Mouse (Mus musculus) lung, postnatal 0 days (tissue): ENCODE measurements at regions not wholly inside any gene's neighbourhood (a gene's known extent, or its start where the extent isn't known, plus 50 kb on each side); places are given as distances from the start of the nearest gene placed in this dataset.

Source experiments
- ATAC-seq: fragments of 200-750 bp; cut with Nextera tagmentation; 2 replicates; pipeline ENCODE4 v1.8.0; 2017; ENCODE audit warnings: moderate library complexity
- DNase-seq: peaks from one replicate; pipeline ENCODE4 v3.0.0-alpha.2; 2016; ENCODE audit warnings: low spot score
- H3K27ac ChIP-seq: fragments of 300-500 bp; sonication (generic); 2 replicates; pipeline ENCODE4 v1.5.1; 2014; ENCODE audit warnings: antibody characterized with exemption, mild to moderate bottlenecking, low read length, mixed read lengths
- H3K27me3 ChIP-seq: fragments of 300-500 bp; sonication (generic); replicated peaks from 2 replicates; pipeline ENCODE4 v1.6.1; 2014; ENCODE audit warnings: low read length, mixed read lengths; ENCODE audit not compliant: insufficient read depth
- H3K36me3 ChIP-seq: fragments of 300-500 bp; sonication (generic); 2 replicates; pipeline ENCODE4 v1.6.1; 2014; ENCODE audit warnings: low read length, mixed read lengths; ENCODE audit not compliant: insufficient read depth
- H3K4me1 ChIP-seq: fragments of 300-500 bp; sonication (generic); 2 replicates; pipeline ENCODE4 v1.6.1; 2014; ENCODE audit warnings: antibody characterized with exemption, low read depth, low read length, mixed read lengths; ENCODE audit not compliant: insufficient read depth
- H3K4me2 ChIP-seq: fragments of 300-500 bp; sonication (generic); replicated peaks from 2 replicates; pipeline ENCODE4 v1.6.1; 2014; ENCODE audit warnings: low read depth, mild to moderate bottlenecking, low read length, moderate library complexity, mixed read lengths
- H3K4me3 ChIP-seq: fragments of 300-500 bp; sonication (generic); 2 replicates; pipeline ENCODE4 v1.5.1; 2014; ENCODE audit warnings: low read depth, low read length
- H3K9ac ChIP-seq: fragments of 300-500 bp; sonication (generic); replicated peaks from 2 replicates; pipeline ENCODE4 v1.6.1; 2014; ENCODE audit warnings: low read depth, mild to moderate bottlenecking
- H3K9me3 ChIP-seq: fragments of 300-500 bp; sonication (generic); 2 replicates; pipeline ENCODE4 v1.6.1; 2016; ENCODE audit warnings: low read length, mixed read lengths
- CTCF ChIP-seq: IDR thresholded peaks from 2 replicates; pipeline ENCODE4 v1.5.1; 2016; ENCODE audit warnings: antibody characterized with exemption, mild to moderate bottlenecking
- EP300 ChIP-seq: IDR thresholded peaks from 2 replicates; pipeline ENCODE4 v1.6.1; 2016; ENCODE audit warnings: antibody characterized with exemption, mild to moderate bottlenecking, control low read depth
- WGBS: fragments of 180-500 bp; shearing (Covaris S2); extraction: QIAGEN DNeasy Blood & Tissue Kit; methylation state at CpG from one replicate; pipeline ENCODE4 v1.1.7; 2014; 5-methylcytosine and 5-hydroxymethylcytosine counted together

DNA sequence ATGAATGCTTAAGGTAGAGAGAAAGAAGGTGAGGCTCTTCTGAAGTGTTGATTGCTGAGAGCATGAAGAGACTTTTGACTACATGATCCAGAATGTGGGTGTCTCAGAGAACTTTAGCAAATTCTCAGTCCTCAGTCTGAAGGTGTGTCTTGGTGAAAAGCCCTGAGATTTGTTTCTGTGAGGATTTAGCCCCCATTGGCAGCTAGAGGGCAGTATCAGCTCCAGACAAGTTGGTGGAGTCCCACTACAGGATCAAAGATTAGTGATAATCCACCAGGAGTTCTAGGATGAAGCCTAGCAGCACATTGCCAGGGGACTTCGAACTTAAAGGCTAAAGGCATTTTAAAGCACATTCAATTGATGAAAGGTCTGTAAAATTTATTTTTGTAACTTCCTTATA, 269.8 kb downstream of the Etv1 start:
- Histone ChIP-seq H3K4me1 (no peaks in the 10 kb centered on the region), H3K4me2 (no peak overlapping the region), H3K9ac (no peak overlapping the region), H3K27ac (no peak overlapping the region), H3K4me3 (no peak overlapping the region), H3K36me3 (no peaks in the 10 kb centered on the region), H3K9me3 (no peaks in the 10 kb centered on the region), H3K27me3 (no peaks in the 10 kb centered on the region)
- WGBS = 83% methylated on average over 1 of the region's 1 CpGs
- ATAC-seq (no peak), DNase-seq (no peak)
- no peak for TF ChIP-seq EP300
- TF ChIP-seq CTCF = peak; percentile 47

DNA sequence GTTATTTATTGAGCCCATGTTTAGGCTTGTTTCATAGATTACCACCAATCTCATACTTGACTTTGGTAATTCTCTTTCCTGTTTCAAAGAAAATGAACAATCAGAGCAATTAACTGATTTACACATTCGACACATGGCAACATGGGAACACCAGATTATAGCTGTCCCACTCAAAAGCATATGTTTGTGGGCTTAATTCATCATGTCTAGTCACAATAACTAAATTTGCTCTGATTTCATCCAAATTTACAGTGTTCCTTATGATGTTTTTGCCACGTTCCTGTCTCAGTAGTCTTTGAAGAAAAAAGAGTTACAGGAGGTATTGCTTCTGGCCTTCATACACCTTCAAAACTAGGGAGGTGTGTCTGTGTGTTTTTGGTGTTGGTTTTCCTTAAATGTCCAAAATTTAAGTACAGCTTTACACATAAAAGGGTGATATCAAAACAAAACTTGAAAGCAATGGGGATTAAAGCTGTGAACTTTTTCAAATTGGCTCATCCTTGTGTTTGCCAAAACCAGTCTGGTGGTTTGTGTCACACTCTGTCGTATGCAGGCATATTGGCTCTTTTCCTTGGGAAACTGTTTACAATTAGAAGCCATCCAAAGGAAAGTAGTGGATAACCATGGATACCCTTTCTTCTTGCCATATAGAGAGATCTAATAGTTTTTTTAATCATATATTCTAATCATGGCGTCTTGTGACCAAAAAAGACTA, 291.3 kb downstream of the Etv1 start:
- Histone ChIP-seq H3K4me2 (no peak overlapping the region), H3K36me3 (no peaks in the 10 kb centered on the region), H3K27ac (no peak overlapping the region), H3K4me1 (no peaks in the 10 kb centered on the region), H3K4me3 (no peak overlapping the region), H3K27me3 (no peaks in the 10 kb centered on the region), H3K9ac (no peak overlapping the region), H3K9me3 (no peaks in the 10 kb centered on the region)
- TF ChIP-seq CTCF (no peak), EP300 (no peak)
- DNase-seq = no peak
- ATAC-seq = no peak
- 62% methylated on average over 4 of the region's 4 CpGs for WGBS

DNA sequence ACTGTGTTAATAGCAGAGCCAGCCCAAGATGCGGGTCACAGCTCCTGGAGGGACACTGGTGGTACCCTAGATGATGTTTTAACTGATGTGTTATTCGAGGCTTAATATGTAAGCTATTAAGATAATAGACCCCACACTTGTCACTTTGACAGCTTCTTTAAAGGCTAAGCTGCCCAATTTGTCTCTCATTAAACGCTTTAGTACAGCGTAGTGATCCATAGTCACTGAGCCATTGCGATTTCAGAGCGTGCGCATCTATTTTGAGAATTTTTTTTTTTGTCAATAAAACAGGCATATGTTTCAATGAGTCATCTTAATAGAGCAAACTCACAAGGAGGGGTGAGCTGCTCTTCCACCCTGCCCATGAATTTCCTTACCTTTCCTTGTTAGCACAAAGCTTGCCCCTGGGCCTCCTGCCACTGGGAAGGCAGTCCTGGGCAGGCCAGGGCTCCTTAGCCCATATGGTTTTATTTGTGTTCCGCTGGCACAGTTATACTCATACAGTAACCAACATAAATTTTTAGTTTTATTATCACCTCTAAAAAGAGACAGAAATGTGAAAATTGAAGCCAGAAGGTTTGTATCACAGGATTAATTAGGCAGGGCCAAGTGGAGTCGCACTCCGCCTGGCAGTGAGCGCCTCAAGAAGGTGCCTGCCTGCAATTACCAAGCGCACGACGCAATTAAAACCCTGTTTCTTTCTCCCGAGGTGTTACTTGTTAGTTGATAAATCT, 294.3 kb downstream of the Etv1 start:
- no peak for ATAC-seq
- no peak for DNase-seq
- no peak overlapping the region for H3K9ac ChIP-seq
- H3K4me2 ChIP-seq = no peak overlapping the region
- no peaks in the 10 kb centered on the region for H3K27me3 ChIP-seq
- no peaks in the 10 kb centered on the region for H3K36me3 ChIP-seq
- no peak overlapping the region for H3K4me3 ChIP-seq
- no peak for TF ChIP-seq CTCF
- TF ChIP-seq EP300 = no peak
- no peaks in the 10 kb centered on the region for H3K4me1 ChIP-seq
- WGBS = 85% methylated on average over 15 of the region's 15 CpGs
- no peaks in the 10 kb centered on the region for H3K9me3 ChIP-seq
- no peak overlapping the region for H3K27ac ChIP-seq

DNA sequence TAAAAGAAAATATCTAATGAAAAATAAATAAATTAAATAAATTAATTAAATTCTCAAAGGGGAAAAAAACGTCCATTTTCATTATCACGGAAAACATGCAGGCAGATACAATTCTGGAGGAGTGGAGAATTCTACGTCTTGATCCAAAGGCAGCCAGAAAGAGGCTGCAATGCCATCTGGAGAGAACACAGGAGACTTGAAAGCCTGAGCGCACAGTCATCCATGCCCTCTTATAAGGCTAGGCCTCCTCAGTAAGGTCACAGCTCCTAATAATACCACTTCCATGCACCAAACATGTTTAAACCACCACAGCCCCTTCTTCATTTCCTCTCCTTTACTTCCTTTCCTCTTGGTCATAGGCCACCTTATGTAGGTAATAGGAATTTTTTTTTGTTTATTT, 307.1 kb downstream of the Etv1 start:
- Histone ChIP-seq H3K4me3 (no peak overlapping the region), H3K9me3 (no peaks in the 10 kb centered on the region), H3K9ac (no peak overlapping the region), H3K27ac (no peak overlapping the region), H3K27me3 (no peaks in the 10 kb centered on the region), H3K36me3 (no peaks in the 10 kb centered on the region), H3K4me1 (no peaks in the 10 kb centered on the region), H3K4me2 (no peak overlapping the region)
- no peak for ATAC-seq
- no peak for TF ChIP-seq CTCF
- no peak for TF ChIP-seq EP300
- WGBS = 88% methylated on average over 4 of the region's 4 CpGs
- DNase-seq = no peak

DNA sequence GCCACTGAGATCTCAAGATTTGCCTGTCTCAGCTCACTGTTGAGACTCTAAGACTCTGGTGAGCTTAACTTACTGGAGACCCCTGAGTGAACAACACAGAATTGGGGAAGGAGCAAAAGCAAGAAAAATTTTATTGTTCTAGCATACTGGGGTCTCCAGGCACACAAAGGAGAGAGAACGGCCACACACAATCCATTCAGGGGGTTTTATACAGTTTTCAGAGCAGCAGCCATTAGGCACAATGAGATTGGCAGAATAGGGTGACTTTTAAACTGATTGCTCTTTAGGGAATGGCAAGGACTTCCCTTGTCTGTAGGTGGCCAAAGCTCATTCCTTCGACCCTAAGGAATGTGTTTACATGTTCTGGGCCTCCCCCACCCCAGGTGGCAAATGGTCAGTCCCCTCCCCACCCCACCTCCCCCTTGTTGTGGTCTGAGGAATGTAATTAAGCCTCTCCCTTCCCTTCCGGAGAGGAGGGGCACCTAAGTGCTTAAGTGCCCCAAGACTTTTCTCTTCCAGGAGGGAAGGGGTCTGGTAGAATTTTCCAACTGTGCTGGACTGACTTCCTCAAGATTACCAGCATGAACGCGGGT, 315.6 kb downstream of the Etv1 start:
- Histone ChIP-seq H3K36me3 (no peaks in the 10 kb centered on the region), H3K4me2 (no peak overlapping the region), H3K27me3 (no peaks in the 10 kb centered on the region), H3K9ac (no peak overlapping the region), H3K4me3 (no peak overlapping the region), H3K9me3 (no peaks in the 10 kb centered on the region), H3K27ac (no peak overlapping the region), H3K4me1 (no peaks in the 10 kb centered on the region)
- 27% methylated on average over 5 of the region's 5 CpGs for WGBS
- TF ChIP-seq EP300 = no peak
- no peak for TF ChIP-seq CTCF
- no peak for DNase-seq
- no peak for ATAC-seq

DNA sequence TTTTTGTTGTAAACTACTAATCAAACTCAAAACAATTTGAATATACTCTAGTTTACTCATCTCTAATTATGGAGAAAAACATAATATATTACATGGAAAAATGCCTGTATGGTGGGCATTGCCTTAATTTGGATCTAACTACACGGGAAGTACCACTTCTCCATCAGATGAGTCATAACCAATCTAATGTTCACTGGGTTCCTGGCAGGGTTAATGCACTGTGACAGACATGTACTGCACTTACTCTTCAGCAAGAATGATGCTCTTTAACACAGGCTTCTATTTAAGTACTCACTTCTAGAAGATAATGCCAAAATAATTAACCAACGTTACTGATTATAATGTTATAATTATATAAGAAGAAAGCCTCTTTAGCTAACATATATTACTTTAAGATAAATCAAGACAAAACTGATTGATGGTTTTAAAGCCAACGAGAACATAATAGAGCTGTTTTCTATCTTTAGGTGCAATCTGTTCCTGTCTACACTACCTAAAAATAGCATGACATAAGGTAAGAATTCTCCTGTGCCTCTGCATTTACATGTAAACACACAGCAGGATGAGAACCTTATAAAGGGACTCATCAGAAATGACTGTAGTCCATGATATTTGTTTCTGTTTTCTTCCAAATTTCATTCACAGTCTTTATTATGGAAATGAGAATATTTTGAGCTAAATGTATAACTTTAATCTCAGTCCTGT, 344.4 kb downstream of the Etv1 start:
- H3K4me3 ChIP-seq = no peak overlapping the region
- no peaks in the 10 kb centered on the region for H3K4me1 ChIP-seq
- no peak for TF ChIP-seq CTCF
- TF ChIP-seq EP300 = no peak
- no peaks in the 10 kb centered on the region for H3K27me3 ChIP-seq
- DNase-seq (no peak), ATAC-seq (no peak)
- H3K36me3 ChIP-seq = no peaks in the 10 kb centered on the region
- no peaks in the 10 kb centered on the region for H3K9me3 ChIP-seq
- H3K4me2 ChIP-seq = no peak overlapping the region
- no peak overlapping the region for H3K9ac ChIP-seq
- no peak overlapping the region for H3K27ac ChIP-seq
- WGBS = 62% methylated on average over 3 of the region's 3 CpGs
